Mouse (Mus musculus) megakaryocyte progenitor cell, adult 5-6 weeks (primary cell): ENCODE results near the gene Pik3r5. TPM values are rescaled to one million over a fixed set of nuclear protein-coding genes. Genes with fewer than 3 reads are reported as not detected.

Source experiments
- ATAC-seq: replicated peaks from 2 replicates; pipeline ENCODE4 v1.8.0; 2016; ENCODE audit warnings: mild to moderate bottlenecking, moderate TSS enrichment, inconsistent platforms; ENCODE audit not compliant: poor library complexity
- total RNA-seq, 2 experiments: library from RNA; stranded (forward) in 1 of 2; stranded (reverse) in 1 of 2; fragments of 157-497, 149-512 nt in 1 of 2; fragments of 200-1000 nt in 1 of 2; gene quantifications; 2 replicates each; pipeline versions ENCODE4 v1.2.3 to v1.2.4; 2015 to 2017

The Pik3r5 gene
- total RNA-seq (2015): 10.5 and 12.8 TPM in 2 replicates
- total RNA-seq (2017): 6.2 and 7.0 TPM in 2 replicates

DNA sequence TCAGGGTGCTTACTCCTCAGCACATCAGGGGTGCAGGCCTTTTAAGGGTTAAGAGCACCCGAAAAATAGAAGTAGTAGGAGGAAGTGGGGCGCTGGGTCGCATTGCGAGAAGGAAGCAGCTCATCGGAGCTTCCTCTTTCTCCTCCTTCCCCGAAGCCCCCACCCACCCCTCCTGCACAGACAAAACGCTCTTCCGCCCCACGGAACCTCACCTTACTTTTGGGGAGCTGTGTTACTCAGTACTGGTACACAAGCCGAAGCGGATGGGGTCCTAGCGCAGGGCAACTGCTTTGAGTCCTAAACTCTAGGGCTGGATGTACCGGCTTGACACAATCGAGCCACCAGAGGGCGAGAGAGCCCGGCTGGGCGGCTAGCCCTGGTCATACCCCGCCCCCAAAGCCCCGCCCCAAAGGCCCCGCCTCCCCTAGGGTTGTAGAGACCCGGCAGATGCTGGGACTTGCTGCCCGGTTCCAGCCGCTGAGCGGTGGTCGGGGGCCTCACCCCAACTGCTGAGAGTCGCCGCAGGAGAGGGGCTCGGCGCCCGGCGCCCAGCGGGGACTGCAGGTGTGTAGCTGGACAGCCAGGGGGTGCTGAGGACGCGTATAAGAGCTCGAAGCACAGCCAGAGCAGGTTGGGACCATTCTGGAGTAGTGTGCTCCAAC, at the start of gene Pik3r5:
Gene Pik3r5, plus strand, starts transcription at position 423 of the 662 bp plus-strand sequence.
- peak; percentile 85 for ATAC-seq

- no peak for ATAC-seq
Observed at GRCm38 (mm10) chr11:68383519-68383918, 48.4 kb upstream of the Pik3r5 start.

GRCm38 (mm10) chr11:68384131-68384530, 47.8 kb upstream of the Pik3r5 start:
- ATAC-seq: no peak

- no peak for ATAC-seq
Observed at GRCm38 (mm10) chr11:68384592-68385020, 47.3 kb upstream of the Pik3r5 start.

GRCm38 (mm10) chr11:68385021-68385821, 46.7 kb upstream of the Pik3r5 start:
- ATAC-seq: 0 out of 2 replicates have a peak, but pooled peaks have one; percentile 42

DNA sequence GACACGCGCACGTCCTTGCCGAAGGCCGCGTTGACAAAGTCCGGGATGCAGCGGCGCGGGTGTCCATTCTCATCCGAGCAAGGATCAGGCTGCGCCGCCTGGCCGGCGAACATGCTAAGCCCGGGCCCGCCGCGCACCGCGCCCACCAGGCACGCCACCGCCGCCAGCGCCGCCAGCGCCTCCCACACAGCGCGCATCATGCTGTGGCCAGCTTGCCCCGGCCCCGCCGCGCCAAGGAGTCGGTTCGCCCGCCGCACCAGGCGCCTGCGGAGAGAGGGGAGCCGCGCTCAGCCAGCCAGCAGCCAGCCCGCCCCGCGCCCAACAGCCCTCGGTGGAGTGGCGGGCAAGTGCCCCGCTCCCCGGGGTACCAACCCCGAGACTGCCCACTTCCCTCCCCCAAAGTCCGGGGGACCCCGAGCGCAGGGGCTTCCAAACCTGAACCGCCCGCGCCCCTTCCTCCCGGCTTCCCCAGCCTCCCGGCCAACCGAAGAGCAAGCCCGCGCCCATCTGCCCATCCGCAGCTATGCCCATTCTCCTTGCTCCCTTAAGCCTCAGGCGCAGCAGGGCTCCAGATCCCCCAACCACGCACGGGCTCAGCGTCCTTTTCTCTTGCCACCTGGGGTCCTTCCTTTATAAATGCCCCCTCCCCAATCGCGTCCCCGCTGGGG, 45.9 kb upstream of the Pik3r5 start:
- no peak for ATAC-seq

DNA sequence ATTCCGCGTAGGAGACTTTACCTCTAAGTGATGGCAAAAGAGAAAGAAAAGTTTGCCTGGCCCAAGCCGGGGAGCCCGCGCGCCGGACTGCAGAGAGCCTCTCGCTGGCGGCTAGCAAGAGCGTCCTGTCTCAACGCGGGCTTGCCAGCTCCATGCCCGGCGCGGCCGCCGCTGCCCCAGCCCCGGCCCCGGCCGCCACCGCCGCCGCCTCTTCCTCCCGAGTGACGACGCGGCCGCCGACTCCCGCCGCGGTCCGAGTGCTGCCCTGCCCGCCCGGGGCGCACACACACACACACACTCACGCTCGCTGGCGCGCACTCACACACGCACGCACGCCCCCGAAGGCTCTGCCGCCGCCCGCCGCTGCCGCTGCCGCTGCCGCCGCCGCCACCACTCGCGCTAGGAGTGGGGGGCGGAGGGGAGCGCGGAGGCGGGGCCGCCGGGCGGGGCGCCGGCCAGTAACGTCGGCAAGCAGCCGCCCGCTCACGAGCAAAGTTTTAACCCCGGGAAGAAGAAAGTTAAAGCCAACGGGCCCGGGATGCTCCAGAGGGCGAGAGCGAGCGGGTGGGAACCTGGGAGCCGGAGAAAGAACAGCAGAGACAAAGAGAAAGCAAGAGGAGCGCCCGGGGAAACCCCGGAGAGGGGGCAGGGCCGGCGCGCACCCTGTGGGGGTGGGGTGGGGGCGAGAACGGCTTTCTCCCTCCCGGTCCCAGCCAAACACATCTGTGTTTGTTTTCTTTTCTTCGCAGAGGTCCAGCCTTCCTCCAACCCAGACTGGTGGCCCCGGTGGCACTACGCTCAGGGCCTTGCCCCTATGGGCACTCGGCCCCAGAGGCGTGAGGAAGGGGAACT, 45.1 kb upstream of the Pik3r5 start:
- peak; percentile 23; the same call in 1 of the 2 replicates for ATAC-seq

GRCm38 (mm10) chr11:68387441-68387760, 44.5 kb upstream of the Pik3r5 start:
- no peak for ATAC-seq

- ATAC-seq: no peak
Observed at GRCm38 (mm10) chr11:68387971-68388654, 43.8 kb upstream of the Pik3r5 start.

GRCm38 (mm10) chr11:68388655-68389015, 43.3 kb upstream of the Pik3r5 start:
- no peak for ATAC-seq

DNA sequence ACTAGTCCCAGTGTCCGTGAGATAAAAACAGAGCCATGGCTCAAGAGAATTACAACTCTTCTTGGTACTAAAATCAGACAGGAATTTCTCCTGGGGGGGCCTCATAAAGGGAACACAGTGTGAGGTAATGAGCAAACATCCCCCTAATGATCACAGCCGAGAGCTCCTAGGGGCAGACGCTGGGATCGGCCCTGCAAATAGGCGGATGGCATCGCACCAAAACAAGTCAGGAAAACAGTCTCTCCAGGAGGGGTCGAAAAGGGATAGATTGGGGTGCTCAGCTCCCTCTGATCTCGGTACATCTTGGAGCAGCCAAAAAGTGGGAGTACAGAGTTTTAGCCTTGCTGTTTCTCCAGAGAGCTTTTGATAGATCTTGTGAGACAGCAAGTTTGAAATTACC, 42.3 kb upstream of the Pik3r5 start:
- no peak for ATAC-seq

- ATAC-seq: no peak
Observed at GRCm38 (mm10) chr11:68390381-68391287, 41.3 kb upstream of the Pik3r5 start.

DNA sequence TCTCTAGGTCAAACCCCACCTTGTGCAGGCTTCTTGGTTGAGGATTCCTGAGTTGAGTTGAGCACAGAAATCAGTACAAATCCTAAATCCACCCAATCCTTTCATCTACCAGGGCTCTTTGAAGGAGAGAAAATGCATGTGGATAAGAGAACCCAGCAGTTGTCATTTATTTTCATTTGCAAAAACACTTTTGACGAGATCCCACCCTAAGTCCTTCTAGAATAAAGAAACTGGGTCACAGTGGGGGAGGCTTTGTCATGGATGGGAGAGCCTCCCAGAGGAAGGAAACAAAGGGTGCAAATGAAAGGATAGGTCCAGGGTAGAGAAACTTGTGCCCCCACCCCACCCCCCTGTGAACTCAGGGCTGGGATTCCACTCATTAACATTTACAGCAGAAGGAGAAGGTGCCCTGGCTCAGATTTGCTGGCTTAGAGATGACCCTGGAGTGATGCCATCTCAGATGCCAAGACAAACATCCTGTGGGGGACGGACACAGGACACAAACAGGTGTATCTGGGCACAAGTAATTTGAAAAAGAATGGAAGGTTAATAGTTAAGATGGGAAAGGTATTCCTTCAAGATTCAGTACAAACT, 37.9 kb upstream of the Pik3r5 start:
- ATAC-seq: no peak

- ATAC-seq: no peak
Observed at GRCm38 (mm10) chr11:68394749-68395148, 37.2 kb upstream of the Pik3r5 start.

DNA sequence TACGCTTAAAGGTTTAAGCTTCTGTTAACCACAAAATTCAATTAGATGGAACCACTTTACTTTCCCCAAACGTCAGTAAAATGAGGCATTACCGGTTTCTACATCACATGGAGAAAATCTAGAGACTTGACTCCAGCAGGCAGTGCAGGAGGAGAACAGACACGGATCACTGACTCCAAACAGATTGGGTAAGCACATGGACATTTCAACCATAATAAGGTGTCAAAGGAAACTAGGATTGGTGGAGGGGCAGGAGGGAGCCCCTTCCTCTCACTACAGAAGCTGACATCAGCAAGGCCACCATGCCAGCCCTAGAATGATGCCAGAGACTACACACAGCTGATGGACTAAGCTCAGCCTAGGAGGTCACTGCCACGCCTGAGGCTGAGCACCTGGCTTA, 36.4 kb upstream of the Pik3r5 start:
- ATAC-seq: no peak

GRCm38 (mm10) chr11:68398891-68399547, 32.9 kb upstream of the Pik3r5 start:
- no peak for ATAC-seq

- no peak for ATAC-seq
Observed at GRCm38 (mm10) chr11:68399548-68400020, 32.3 kb upstream of the Pik3r5 start.

DNA sequence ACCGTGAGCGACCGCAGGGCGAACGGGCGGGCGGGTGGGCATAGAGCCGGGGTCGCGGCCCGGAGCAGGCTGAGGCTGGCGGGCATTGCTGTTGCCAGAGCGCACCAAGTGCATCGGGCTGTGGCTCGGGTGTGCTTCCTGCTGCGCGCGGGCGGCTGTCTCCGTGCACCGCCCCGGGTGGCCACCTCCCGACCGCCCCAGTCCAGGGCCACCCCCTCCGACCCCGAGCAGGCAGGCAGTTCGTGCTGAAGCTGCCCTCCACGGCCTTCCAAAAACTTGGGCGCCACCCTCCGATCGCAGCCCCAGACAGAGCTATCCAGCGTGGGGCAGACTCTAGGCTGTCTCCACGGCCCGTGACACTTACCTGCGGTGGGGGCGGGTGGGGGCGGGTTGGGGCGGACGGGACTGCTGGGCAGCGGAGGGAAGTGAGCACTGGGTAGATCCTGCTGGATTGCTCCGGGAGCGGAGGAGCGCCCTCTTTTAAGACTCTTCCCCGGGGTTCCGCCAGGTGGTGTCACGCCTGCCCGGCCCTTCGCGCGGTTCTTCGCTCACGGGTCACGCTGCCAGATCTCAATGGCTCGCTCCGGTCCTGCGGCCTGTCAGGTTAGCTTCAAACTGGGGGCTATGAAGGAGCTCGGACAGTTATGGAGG, 31.8 kb upstream of the Pik3r5 start:
- peak; percentile 29 for ATAC-seq
